Mouse (Mus musculus) hematopoietic stem cell, adult 5-6 weeks (primary cell): ENCODE measurements around the gene Wnt4. TPM values are rescaled to one million over a fixed set of nuclear protein-coding genes. Genes with fewer than 3 reads are reported as not detected.

Experiments used
- ATAC-seq, 2 experiments: fragments of 125-278 bp in 1 of 2; replicated peaks in 1 of 2; 2 replicates each; pipeline ENCODE4 v1.8.0; 2016 to 2017; ENCODE audit warnings: inconsistent platforms in 2 of 2, mild to moderate bottlenecking in 2 of 2, moderate number of reproducible peaks in 2 of 2, low read depth in 1 of 2, moderate TSS enrichment in 1 of 2; ENCODE audit not compliant: low FRiP score in 2 of 2, poor library complexity in 2 of 2, severe bottlenecking in 2 of 2, insufficient read depth in 1 of 2, low TSS enrichment in 1 of 2
- total RNA-seq: library from RNA; stranded (forward); fragments of 172-1452, 232-1000 nt; gene quantifications from 2 replicates; pipeline ENCODE4 v1.2.3, GENCODE M21; 2017

The Wnt4 gene
- total RNA-seq, 1 experiment from 2014 or later = not detected

DNA sequence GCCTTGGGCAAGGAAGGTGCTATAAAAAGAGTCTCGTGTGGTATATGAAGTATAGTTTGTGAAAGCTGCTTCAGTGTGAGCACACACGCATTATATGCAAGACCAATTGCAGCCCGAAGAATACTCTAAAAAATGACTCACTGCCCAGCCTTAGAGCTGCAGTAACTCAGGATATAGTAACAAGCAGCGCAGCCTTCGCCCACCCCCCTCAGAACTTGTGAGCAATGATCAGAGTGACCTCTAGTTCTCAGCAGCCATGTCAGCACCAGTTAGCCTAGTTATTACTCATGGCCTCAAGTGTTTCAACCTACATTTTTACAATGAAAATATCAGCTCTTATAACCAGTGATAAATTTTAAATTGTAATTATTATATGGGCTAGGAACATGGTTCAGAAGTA, 59.2 kb downstream of the Wnt4 start:
- no peak for ATAC-seq

DNA sequence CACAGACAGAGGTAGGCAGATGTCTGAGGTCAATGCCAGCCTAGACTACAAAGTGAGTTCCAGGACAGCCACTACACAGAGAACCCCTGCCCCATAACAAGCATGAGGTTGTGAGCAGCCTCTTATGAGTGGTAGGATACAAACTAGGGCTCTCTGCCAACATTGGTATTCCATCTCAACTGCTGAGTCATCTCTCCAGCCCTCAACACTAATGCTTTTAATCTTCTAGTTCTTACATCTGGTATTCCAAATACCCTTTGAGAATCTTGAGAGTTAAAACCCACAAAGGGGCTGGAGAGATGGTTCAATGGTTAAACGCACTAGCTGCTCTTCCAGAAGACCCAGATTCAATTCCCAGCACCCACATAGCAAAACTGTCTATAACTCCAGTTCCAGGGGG, 62.1 kb downstream of the Wnt4 start:
- ATAC-seq = no peak

DNA sequence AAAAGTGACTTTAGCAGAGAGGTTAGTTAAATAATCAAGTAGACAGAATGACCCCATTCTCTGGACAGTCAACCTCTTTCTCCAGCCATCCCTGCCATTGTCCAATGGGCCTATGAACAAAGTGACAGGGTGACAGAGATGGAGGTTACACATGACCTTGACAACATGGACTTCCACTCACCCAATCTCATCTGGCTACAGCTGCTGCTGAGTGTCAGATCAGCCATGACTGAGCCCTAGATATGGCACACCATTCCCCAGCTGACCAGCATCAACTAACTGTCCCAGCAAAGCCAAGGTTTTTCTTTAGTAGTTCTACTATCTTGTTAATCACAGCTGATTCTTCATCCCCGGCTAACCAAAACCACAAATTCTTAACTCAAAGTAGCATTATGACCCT, 65.5 kb downstream of the Wnt4 start:
- ATAC-seq = no peak

DNA sequence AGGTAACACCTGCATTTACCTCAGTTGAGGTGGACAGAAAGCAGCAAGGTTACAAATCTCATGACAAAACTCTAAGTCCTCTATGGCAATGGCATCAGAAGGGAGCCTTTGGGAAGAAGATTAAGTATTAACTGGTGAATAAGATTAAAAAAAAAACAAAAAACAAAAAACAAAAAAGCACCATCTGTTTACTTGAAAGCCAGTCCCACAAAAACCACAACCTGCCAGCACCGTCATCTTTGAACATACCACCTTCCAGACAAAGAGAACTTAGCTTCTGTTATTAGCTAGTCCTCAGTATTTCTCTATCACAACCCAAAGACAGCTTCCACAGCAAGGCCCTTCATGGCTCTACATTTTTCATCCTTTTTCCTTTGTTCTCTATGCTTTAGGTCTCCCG, 67.8 kb downstream of the Wnt4 start:
- ATAC-seq = no peak

DNA sequence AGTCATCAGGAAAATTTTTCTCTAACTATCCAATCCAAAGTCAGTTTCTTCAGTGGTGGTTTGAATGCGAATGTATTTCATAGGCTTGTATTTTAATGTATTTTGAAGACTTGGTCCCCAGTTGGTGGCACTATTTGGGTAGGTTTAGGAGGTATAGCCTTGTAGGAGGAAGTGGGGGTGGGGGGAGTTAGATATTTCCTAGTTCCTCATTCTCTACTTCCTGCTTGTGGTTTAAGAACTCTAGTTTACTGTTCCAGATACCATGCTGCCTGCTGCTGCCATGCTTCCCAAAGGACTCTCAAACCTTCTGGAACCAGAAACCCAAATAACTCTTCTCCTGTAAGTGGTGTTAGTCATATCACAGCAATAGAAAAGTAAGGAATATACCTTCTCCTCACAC, 68.5 kb downstream of the Wnt4 start:
- ATAC-seq = peak; percentile 63 to 85; a peak in 3 of 4 replicates

Other genes starting within 250 kb of the Wnt4 start
- 7.3 and 9.6 TPM in 2 replicates for gene Zbtb40, start 228.7 kb upstream of the Wnt4 start, total RNA-seq
- gene Cdc42, start 80.2 kb downstream of the Wnt4 start, total RNA-seq = 486 and 545 TPM in 2 replicates
- gene Cela3a, start 132.3 kb downstream of the Wnt4 start, total RNA-seq = not detected in 2 replicates
- gene Cela3b, start 153.1 kb downstream of the Wnt4 start, total RNA-seq = not detected in 2 replicates
- gene 1700013G24Rik, start 175.8 kb downstream of the Wnt4 start, total RNA-seq = not detected in 2 replicates
- gene Hspg2, start 191.3 kb downstream of the Wnt4 start, total RNA-seq = not detected in 2 replicates